Mouse (Mus musculus) hindbrain, embryonic 10.5 days (tissue): ENCODE results near the gene Gm45062. TPM values are rescaled to one million over a fixed set of nuclear protein-coding genes. Genes with fewer than 3 reads are reported as not detected.

Source experiments
- DNase-seq: peaks from one replicate; pipeline ENCODE4 v3.0.0-alpha.2; 2017; ENCODE audit warnings: low spot score
- H3K27ac ChIP-seq: fragments of 300-500 bp; sonication (generic); 2 replicates; pipeline ENCODE4 v1.5.1; 2016; ENCODE audit warnings: mild to moderate bottlenecking, moderate library complexity
- H3K27me3 ChIP-seq: fragments of 300-500 bp; sonication (generic); 2 replicates; pipeline ENCODE4 v1.6.1; 2016; ENCODE audit warnings: mild to moderate bottlenecking; ENCODE audit not compliant: poor library complexity, insufficient read depth, severe bottlenecking
- H3K36me3 ChIP-seq: fragments of 300-500 bp; sonication (generic); 2 replicates; pipeline ENCODE4 v1.6.1; 2016; ENCODE audit warnings: mild to moderate bottlenecking, moderate library complexity
- H3K4me1 ChIP-seq: fragments of 300-500 bp; sonication (generic); replicated peaks from 2 replicates; pipeline ENCODE4 v1.6.1; 2016; ENCODE audit warnings: mild to moderate bottlenecking
- H3K4me3 ChIP-seq: fragments of 300-500 bp; sonication (generic); 2 replicates; pipeline ENCODE4 v1.5.1; 2016; ENCODE audit warnings: mild to moderate bottlenecking, moderate library complexity
- H3K9me3 ChIP-seq: fragments of 300-500 bp; sonication (generic); 2 replicates; pipeline ENCODE4 v1.6.1; 2016; ENCODE audit warnings: mild to moderate bottlenecking, moderate library complexity
- WGBS: fragments of 180-500 bp; shearing (Covaris S2); methylation state at CpG from one replicate; pipeline ENCODE4 v1.1.7; 2016; 5-methylcytosine and 5-hydroxymethylcytosine counted together
- polyA plus RNA-seq: library from polyadenylated mRNA; unstranded; fragments of >200 nt; fragmentation: Nextera tagmentation; extraction: Ambion mirVana; gene quantifications from 2 replicates; pipeline ENCODE4 v1.2.1, GENCODE M21; 2016

Gm45062 gene
- polyA plus RNA-seq, 1 experiment from 2014 or later: 9.1 TPM

DNA sequence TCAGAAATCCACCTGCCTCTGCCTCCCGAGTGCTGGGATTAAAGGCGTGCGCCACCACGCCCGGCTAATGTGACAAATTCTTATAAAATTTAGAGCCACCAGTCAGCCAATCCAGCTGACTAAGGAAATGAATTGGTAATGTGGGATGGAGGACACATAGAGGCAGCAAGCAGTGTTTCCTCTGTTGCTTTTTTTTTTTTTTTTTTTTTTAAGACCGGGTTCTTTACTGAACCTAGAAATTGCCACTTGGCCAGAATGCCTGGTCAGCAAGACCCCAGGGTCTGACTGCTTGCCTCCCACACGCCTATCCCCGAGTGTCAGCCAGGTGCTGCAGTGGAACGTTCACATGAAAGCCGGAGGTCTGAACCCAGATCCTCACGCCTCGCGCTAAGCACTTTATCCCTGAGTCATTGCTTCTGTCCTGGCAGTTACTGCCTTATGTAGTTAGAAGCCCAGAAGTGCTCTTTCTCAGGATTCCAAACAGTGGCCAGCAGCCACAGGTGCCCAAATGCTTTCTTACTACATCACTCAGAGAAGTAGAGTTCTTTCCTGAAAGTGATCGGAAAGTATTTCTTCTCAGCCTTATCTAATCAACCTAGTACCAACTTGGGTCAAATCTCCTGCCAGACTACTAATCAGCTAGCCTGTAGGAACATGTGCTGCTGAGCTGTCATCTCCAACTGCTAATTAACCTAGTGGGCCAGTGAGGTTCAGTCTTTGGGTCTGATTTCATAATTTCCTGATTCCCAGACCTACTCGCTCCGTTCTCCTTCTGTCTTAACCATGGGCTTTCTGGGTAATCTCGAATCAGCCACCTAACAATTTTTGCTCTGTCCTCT lies 225.4 kb downstream of the Gm45062 start:
- Histone ChIP-seq H3K9me3 (no peaks in the 10 kb centered on the region), H3K4me3 (no peak overlapping the region), H3K27ac (no peak overlapping the region), H3K4me1 (peaks cover 6% of the 10 kb centered on the region; the same call in 1 of the 2 replicates), H3K27me3 (no peaks in the 10 kb centered on the region), H3K36me3 (no peaks in the 10 kb centered on the region)
- no peak for DNase-seq
- 94% methylated on average over 17 of the region's 17 CpGs for WGBS

DNA sequence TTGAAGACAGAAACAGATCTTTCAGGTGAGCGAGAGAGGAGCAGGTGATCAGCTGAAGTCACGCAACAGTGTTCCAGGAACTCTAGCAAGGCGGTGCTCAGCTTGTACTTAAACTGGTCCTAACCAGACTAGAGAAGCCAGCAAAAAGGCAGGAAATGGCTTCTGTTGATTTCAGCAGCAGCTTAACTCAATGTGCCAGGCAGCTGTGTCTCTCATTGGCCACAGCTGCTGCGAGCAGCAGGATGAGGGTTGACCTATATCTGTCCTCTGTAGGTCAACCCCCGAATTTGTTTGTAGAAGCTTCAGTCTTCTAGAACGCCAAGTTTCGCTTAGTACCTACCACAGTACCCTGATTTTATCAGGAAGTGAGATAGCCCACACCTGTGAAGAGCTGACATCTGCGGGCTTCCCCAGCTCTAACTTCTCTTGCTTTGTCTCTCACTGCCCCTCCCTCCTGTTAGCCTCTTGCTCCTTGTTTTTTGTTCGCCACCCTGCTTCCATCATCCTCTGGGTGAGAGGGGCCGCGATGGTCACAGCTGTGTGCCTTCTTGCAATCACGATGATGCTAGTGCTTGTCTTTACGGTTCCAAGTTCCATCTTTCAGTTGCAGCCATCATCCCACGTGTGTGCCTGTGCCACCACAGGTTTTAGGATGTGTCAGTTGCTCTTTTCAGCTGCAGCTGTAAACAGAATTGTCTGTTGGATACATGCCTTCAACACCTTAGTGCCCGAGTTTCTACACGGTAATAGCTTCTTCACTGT lies 226.3 kb downstream of the Gm45062 start:
- Histone ChIP-seq H3K27ac (no peak overlapping the region), H3K36me3 (no peaks in the 10 kb centered on the region), H3K4me1 (peaks cover 6% of the 10 kb centered on the region; the same call in 1 of the 2 replicates), H3K9me3 (no peaks in the 10 kb centered on the region), H3K4me3 (no peak overlapping the region), H3K27me3 (no peaks in the 10 kb centered on the region)
- no peak for DNase-seq
- 88% methylated on average over 16 of the region's 16 CpGs for WGBS

DNA sequence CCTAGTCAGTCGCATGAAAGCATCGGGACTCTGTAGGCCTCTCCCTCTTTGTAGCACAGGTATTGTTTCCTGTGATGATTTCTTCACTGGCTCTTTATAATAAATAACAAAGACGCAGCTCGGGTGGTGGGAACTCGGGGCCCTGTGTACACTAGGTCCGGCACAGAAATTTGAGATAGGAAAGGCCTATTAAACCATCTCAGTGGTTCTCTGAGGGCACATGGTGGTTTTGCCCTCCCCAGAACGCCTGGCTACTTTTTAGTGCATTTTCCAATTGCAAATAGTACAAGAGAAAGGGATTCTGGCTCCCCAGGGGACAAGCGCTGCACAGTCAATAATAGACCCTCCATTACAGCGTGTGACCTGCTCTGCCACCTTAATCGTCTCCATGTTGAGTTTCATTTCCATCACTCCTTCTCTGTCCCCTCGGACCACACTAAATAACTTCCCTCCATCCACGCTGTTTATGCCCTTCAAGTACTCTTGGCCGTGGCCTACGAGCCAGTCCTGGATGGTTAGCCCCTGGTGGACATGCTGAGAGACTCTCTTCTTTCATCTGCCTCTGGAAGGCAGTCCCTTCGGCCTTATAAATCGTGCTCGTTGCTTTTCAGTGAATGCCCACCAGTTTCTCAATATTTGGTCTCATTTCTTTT lies 227.3 kb downstream of the Gm45062 start:
- H3K4me1 ChIP-seq: peaks cover 6% of the 10 kb centered on the region; the same call in 1 of the 2 replicates
- H3K27me3 ChIP-seq: no peaks in the 10 kb centered on the region
- DNase-seq: no peak
- H3K36me3 ChIP-seq: no peaks in the 10 kb centered on the region
- H3K4me3 ChIP-seq: no peak overlapping the region
- H3K27ac ChIP-seq: no peak overlapping the region
- WGBS: 83% methylated on average over 17 of the region's 17 CpGs
- no peaks in the 10 kb centered on the region for H3K9me3 ChIP-seq

DNA sequence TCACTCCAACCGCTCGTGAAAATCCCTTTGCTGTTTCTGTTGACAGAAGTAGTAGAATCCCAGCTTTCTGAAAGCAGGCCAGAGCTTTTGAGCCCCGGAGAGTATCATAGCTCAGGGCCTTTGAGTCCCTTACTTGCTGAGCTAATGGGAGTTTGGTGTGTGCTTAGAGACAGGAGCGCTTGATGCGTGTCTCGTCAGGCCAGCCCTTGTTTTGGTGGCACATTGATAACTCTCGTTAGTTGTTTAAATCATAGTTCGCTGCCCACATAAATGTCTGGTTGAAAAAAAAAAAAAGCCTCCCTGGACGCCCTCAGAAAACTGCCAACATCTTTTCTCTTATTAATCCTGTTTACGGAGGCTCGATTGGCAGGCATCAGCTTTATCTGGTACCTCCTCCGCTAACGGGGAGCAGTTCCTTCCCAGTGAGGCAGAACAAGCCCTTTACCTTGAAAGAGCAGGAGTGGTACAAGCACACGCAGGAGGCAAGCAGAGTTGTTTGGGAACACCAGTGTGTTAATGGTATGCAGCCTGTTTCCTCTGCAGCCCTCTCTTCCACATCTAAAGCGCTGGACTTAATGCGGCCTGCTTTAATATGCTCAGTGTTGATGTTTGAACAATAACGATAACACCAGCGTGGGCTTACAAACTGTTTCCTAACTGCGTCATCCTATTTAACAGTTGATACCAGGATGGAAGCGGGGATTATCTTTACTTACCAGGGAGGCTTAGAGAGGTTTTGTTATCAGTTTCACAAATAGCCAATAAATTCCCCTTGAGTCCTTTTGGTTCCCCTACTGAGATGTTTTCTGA lies 228.0 kb downstream of the Gm45062 start:
- no peaks in the 10 kb centered on the region for H3K27me3 ChIP-seq
- no peak for DNase-seq

DNA sequence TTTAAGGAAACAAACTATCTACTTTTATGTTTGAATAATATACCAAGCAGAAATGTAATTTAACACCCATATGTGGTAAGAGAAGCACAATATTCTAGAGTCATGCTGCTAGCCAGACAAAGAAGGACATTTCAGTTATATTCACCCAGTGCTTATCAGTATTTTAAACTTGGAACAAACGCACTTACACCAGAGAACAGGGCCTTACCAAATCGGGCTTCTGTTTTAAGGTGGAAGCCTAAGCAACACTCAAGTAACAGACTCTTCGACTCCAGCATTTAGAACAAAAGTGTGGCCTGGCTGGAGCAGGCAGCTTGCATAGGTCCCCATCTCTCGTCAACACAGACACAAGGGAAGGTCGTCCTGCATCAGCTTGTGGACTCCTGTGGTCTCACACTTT lies 229.0 kb downstream of the Gm45062 start:
- H3K4me1 ChIP-seq: peaks cover 6% of the 10 kb centered on the region; the same call in 1 of the 2 replicates
- no peak overlapping the region for H3K27ac ChIP-seq
- no peaks in the 10 kb centered on the region for H3K36me3 ChIP-seq
- no peaks in the 10 kb centered on the region for H3K9me3 ChIP-seq
- no peak overlapping the region for H3K4me3 ChIP-seq
- H3K27me3 ChIP-seq: no peaks in the 10 kb centered on the region
- WGBS: 66% methylated on average over 5 of the region's 5 CpGs
- DNase-seq: no peak

More for the DNA sequence above, 228.0 kb downstream of the Gm45062 start:
- no peak overlapping the region for H3K4me3 ChIP-seq
- no peaks in the 10 kb centered on the region for H3K36me3 ChIP-seq
- H3K27ac ChIP-seq: no peak overlapping the region
- WGBS: 75% methylated on average over 20 of the region's 20 CpGs
- no peaks in the 10 kb centered on the region for H3K9me3 ChIP-seq
- H3K4me1 ChIP-seq: peaks cover 6% of the 10 kb centered on the region; the same call in 1 of the 2 replicates

DNA sequence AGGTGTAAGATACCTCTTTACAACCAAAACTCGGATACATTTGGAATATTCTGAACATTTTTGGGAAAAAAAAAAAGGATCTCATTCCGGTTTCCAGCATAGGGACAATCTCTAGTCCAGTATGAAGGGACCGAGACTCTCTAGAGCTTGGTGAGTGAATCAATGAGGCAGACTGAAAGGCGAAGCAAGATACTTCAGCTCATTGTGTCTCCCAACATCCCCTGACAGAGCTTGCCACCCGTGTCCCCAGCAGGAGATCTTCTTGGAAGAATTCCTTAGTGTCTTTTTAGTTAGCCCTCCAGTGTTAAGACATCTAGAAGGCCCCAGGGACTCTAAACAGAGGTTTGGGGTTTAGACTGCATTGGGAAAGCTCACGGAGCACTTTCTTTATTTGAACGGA lies 230.0 kb downstream of the Gm45062 start:
- Histone ChIP-seq H3K27ac (no peak overlapping the region), H3K36me3 (no peaks in the 10 kb centered on the region), H3K27me3 (no peaks in the 10 kb centered on the region), H3K4me3 (no peak overlapping the region), H3K4me1 (peaks cover 6% of the 10 kb centered on the region; the same call in 1 of the 2 replicates), H3K9me3 (no peaks in the 10 kb centered on the region)
- no peak for DNase-seq
- WGBS: 74% methylated on average over 7 of the region's 7 CpGs

DNA sequence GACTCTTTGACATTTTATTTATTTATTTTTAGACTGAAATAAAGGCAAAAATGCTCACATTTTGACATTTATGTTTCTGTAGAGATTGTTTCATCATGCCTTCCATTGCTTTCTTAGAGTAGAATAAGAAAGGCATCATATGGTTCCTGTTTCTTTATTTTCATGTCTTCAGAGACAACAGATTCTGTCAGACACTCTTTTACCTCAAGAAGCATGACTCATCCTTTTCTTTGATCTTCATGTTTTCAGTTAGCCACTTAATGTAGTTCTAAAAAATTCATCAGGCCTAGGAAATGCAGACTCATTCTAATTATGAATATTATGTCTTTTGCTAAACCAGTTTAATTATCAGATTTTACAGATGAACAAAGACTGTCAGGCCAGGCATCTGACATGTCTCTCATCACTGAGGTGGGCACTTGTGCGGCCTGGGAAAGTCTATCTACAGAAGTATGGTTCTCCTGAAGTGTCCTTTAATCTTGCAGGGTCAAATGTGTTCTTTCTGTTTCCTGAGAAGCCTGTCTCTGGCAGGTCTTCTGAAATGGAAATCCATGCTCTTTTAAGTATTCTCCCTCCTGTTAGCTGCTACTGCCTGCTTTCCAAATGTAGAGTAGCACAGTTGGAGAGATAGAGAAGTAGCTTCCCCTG lies 230.8 kb downstream of the Gm45062 start:
- no peak for DNase-seq
- Histone ChIP-seq H3K4me1 (peaks cover 6% of the 10 kb centered on the region; the same call in 1 of the 2 replicates), H3K27me3 (no peaks in the 10 kb centered on the region), H3K4me3 (no peak overlapping the region), H3K36me3 (no peaks in the 10 kb centered on the region), H3K27ac (no peak overlapping the region), H3K9me3 (no peaks in the 10 kb centered on the region)
- WGBS: 75% methylated on average over 1 of the region's 1 CpGs

DNA sequence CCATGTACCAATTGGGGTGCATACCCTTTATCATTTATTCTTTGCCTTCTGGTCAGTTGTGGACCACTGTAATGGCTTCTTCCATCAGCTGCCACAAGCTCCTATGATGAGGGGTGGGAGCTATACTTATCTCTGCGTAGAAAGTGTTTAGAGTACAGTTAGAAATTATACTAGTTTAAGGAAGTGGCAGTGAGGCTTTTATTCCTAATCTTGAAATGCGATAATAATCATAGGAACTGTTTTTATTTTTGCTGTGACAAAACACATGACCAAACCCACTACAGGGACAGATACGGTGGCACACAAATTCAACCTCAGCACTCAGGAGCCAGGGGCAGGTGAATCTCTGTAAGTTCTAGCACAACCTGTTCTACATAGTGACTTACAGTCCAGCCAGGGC lies 233.0 kb downstream of the Gm45062 start:
- Histone ChIP-seq H3K4me1 (no peaks in the 10 kb centered on the region; the same call in 1 of the 2 replicates), H3K27me3 (no peaks in the 10 kb centered on the region), H3K4me3 (no peak overlapping the region), H3K9me3 (no peaks in the 10 kb centered on the region), H3K27ac (no peak overlapping the region), H3K36me3 (no peaks in the 10 kb centered on the region)
- no peak for DNase-seq
- WGBS: 95% methylated on average over 3 of the region's 3 CpGs

DNA sequence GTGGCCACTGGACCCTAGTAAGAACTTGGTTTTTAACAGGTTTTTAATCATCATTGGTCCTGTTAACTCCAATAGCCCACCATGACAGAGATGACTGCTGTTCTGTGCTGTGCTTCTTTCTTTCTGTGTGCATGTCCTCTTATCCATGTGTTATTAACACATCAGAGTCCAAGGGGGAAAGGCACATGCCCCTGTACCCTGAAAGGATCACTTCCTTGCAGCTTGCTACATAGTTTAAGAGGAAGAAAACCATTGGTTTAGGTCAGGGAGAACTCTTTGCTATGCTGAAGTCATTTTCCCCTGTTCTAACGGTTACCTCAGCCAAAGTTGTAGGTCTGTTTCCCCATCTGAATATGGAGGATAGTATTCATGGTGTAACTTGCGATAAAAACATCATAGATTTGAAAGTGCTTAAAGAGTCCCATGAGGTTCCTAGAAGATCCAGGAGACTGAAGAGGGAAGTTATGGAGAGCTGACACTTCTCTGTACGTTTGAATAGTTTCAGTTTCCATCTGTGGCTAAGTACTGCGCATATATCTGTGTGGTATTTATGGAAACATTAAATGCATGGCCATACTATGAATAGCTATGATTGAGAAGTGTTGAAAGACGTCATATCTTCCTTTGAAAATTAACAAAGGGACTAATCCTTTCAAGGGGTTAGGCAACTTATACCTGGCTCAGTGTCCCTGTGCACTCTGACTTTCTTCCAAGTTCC lies 236.0 kb downstream of the Gm45062 start:
- DNase-seq: no peak
- no peak overlapping the region for H3K27ac ChIP-seq
- no peaks in the 10 kb centered on the region for H3K27me3 ChIP-seq
- no peak overlapping the region for H3K4me3 ChIP-seq
- H3K4me1 ChIP-seq: no peaks in the 10 kb centered on the region
- H3K9me3 ChIP-seq: no peaks in the 10 kb centered on the region; the same call in 1 of the 2 replicates
- 85% methylated on average over 5 of the region's 5 CpGs for WGBS
- no peaks in the 10 kb centered on the region for H3K36me3 ChIP-seq

DNA sequence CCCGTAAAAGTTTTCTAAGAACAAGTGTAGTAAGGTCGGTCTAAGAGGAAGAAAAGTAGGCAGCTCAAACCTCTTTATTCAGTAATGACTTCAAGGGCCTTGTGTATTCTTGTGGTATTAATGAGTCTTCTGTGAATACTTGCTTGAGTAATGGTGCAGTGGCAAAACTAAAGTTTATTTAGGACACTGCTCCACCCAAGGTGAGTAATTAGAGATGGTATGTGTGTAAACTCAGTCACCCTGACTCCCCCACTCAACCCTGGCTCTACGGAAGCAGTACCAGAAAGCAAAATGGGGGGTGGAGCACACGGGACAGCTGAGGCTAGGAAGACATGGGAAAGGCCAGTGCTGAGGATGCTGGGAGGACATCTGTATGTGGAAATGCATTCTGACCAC lies 236.6 kb downstream of the Gm45062 start:
- no peak overlapping the region for H3K27ac ChIP-seq
- 83% methylated on average over 4 of the region's 4 CpGs for WGBS
- H3K4me3 ChIP-seq: no peak overlapping the region
- no peaks in the 10 kb centered on the region for H3K4me1 ChIP-seq
- no peaks in the 10 kb centered on the region; the same call in 1 of the 2 replicates for H3K9me3 ChIP-seq
- no peaks in the 10 kb centered on the region for H3K36me3 ChIP-seq
- H3K27me3 ChIP-seq: no peaks in the 10 kb centered on the region
- DNase-seq: no peak

DNA sequence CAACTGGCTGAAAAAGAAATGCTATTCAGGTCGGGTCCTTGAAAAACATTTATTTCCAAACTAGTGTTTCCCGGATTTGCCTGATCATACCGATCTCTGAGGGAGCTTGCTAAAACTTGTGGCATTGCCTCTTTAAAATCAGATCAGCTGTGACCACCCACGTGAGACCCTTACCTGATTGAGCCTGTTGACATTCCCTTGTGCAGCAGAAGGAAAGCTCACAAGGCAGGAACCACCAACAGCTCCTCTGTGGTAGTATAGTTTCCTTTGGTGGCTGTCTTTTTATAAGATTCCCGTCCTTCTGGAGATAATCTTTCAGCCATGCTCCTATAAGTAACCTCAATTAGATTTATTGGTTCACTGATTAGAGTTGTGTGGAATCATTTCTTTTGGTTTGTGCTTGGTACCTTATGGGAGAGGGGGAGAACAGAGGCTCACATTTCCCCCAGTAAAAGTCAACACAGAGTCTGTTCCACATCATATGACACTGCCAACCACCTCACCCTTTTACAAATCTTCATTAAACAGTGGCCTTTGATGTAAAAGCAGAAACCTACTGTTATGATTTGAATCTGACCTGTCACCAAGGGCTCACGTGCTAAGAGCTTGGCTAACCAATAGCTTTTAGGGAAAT lies 238.1 kb downstream of the Gm45062 start:
- Histone ChIP-seq H3K27me3 (no peaks in the 10 kb centered on the region), H3K27ac (no peak overlapping the region), H3K4me3 (no peak overlapping the region), H3K9me3 (no peaks in the 10 kb centered on the region; the same call in 1 of the 2 replicates), H3K36me3 (no peaks in the 10 kb centered on the region), H3K4me1 (no peaks in the 10 kb centered on the region)
- WGBS: 78% methylated on average over 6 of the region's 6 CpGs
- DNase-seq: no peak
